Mouse (Mus musculus): ENCODE results near the gene Stat5a.

Stat5a gene

GRCm38 (mm10) chr11:100904580-100905351 lies 45.6 kb downstream of the Stat5a start:
- no peak for DNase-seq

GRCm38 (mm10) chr11:100905929-100906328 lies 46.8 kb downstream of the Stat5a start:
- no peak for DNase-seq

DNA sequence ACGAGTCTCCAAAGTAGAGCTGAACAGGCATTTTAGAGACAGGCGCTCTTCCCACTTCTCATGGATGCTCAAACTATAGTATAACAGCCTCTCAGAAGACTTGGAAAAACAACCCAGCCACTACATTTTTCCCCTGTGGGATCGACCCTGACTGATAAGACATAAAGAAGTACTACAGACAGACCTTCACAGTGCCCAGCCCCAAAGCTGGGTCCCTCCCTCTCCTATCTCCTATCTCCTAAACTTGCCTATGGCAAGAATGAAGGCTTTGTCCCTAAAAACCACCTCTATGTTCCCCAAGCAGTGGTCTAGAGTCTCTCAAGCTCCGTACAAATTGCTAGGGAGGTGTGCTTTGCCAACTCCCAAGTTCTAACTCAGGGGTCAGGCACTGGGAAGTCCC lies 47.7 kb downstream of the Stat5a start:
- no peak for DNase-seq

DNA sequence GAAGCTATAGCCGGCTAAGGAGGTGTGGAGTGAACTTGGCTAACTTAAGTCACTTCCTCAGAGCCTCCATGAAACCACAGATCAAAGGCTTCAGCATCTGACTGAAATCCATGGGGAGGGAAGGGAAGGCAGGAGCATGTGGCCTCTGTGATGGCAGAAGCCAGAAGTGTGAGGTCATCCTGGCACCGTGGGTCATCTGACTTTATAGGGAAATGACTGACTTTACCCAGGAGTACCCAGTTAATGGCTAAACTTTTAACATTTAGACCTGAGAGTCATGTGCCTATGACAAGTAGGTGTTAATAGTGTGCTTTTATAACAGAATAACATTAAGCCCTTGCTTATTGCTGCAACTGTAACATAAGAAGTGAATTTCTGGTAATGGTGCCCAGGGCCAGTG lies 49.0 kb downstream of the Stat5a start:
- no peak for DNase-seq

DNA sequence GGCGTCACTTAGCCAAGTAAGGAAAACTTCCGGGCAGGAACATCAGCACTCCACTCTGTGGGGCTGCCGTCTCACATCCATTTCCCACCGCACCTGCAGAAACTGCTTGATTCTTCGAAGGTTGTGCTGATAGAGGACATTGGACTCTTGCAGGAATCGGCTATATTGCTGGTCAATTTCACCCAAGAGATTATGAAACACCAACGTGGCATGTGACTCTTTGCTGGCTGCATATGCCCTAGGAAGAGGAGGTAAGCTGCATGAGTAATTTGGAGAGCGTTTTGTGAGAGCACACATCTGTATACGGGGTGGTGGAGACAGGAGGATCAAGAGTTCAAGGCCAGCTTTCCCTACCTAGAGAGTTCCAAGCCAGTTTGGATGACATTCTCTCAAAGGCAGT lies 49.4 kb downstream of the Stat5a start:
- DNase-seq: no peak

- peak; percentile 58 to 64 for DNase-seq
These were observed 53.4 kb downstream of the Stat5a start for GRCm38 (mm10) chr11:100912401-100913155.

DNA sequence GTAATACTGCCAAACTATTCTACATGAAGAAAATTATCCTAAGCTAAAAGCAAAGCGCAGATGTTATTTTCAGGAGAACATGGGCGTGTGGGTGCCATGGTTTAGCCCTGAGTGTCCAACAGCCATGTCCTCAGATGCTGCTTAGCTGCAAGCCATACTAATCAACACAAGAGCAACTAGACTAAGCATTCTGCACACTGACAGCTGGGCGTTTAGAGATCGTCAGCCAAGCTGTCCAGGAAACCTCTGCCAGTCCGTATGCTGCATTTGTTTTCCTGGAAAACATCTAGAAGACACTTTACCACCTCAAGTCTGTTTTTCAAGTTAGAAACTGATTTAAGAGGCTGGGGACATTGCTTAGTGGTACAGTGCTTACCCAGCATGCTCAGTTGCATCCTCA lies 55.3 kb downstream of the Stat5a start:
- DNase-seq: no peak

DNA sequence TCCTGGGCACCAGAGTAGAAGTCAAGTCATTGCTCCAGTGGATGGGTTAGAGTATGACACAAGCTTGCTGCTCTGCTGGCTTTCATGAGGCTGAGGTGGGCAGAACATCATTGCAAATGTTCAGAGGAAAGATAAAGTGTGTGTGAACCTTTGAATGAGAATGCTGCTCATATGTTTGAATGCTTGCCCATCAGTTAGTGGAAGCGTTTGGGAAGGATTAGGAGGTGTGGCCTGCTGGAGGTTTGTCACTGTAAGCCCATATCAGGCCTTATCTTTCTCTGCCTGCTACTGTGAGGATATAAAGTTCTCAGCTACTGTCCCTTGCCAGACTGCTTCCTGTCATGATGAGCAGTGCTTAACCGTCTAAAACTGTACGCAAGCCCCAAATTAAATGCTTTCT lies 55.9 kb downstream of the Stat5a start:
- DNase-seq: no peak

- DNase-seq: no peak
These were observed 57.4 kb downstream of the Stat5a start for GRCm38 (mm10) chr11:100916432-100916971.

- no peak for DNase-seq
These were observed 58.9 kb downstream of the Stat5a start for GRCm38 (mm10) chr11:100918007-100918406.

- DNase-seq: no peak
These were observed 61.9 kb downstream of the Stat5a start for GRCm38 (mm10) chr11:100920887-100921624.

- DNase-seq: no peak
These were observed 65.3 kb downstream of the Stat5a start for GRCm38 (mm10) chr11:100924386-100924919.

DNA sequence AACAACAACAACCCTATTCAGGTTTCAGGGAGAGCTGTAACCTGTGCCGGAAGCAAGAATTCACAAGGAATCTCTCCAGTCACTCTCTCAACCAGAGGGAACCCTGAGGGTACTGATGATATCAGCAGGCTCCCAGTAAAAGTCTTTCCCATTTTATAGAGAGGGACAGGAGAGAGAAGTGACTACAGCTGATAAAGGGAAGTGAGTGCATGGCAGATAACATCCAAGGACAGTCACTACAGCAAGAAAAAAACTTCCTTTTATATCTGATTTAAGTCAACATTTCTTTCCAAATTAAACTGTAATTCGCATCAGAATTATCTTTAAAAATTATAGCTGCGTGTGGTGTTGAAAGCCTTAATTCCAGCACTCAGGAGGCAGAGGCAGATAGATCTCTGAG lies 68.2 kb downstream of the Stat5a start:
- no peak for DNase-seq

DNA sequence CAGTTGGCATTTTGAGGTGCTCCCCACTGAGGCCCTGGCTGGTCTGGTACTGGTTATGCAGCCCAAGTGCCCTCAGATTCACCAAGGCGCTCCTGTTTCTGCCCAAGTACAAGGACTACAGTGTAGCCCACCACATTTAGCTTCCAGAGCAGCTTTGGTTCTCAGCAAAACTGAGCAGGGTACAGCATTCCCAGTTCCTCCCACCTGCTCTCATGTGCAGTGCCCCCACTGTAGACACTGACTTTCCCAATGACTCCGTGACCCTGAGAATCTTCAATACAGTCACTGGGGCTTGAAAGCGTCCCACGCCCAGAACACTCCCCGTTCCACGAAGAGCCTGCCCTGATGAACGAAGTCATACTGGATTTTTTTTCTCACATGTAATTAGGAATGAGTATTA lies 71.5 kb downstream of the Stat5a start:
- no peak for DNase-seq

GRCm38 (mm10) chr11:100931254-100931921 lies 72.2 kb downstream of the Stat5a start:
- DNase-seq: peak; percentile 48 to 59
